26 mouse cellular contexts compared by ENCODE assay signal in the genomic region with DNA sequence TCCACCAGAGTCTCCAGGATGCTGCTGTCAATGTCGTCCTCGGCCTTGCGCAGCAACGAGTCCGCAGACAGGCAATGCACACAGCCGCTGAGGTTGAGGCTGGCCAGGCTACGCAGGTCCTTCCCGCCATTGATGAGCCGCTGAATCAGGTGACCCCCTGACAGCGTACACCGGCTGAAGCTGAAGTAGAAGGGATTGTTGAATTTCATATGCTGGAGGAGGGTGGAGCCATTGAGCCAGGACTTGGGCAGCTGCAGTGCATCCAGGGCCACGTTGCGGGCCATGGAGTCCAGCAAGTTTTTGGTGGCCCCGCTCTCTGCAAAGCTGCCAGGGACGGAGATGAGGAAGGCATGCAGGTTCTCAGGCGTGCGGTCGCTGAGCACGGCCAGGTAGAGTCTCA. TPM values are rescaled to one million over a fixed set of nuclear protein-coding genes. Genes with fewer than 3 reads are reported as not detected.
A peak's percentile ranks its signal among the peaks of the same experiment; 100 is the strongest.
DNase-seq lines count a peak whose midpoint lies in the region; TF ChIP-seq lines count a peak whose summit lies in the region.
"Had no signal": no experiment of that assay in that cellular context is flagged by ENCODE, and none has a peak within 500 bp of the region (broad histone marks: within the 10 kb centered on the region; RNA-seq: fewer than 3 reads in every experiment).

No protein-coding gene starts in this region.

- TF ChIP-seq POLR2A in bone marrow, adult 2 months (IDR thresholded peaks at IDR 0.05; ENCODE audit: borderline replicate concordance, control insufficient read depth, low read depth, low read length), result 0 out of 2 replicates have a peak, but pooled peaks have one; percentile 2

- intact Hi-C loops in left cerebral cortex, postnatal 14 days (cut with DNase I), result no loop called here

- peaks cover 3% of the 10 kb centered on the region for H3K4me1 ChIP-seq in bone marrow, adult 2 months (ENCODE audit: control insufficient read depth, insufficient read depth, low read length)

- peak; percentile 20 for DNase-seq in cerebellum, adult 9-10 months
- DNase-seq in cerebellum, postnatal 4 days (ENCODE audit: low spot score in 2 of 2), result no peak
- DNase-seq in heart, adult 11 months, result peak; percentile 90
- DNase-seq in heart, adult 18-20 months, result no peak
- DNase-seq in left cerebral cortex, postnatal 14 days (ENCODE audit: low spot score in 2 of 2), result no peak
- DNase-seq: adrenal gland, postnatal 10 days; adrenal gland, postnatal 36 days; B cell, adult 2 months; cerebellum, adult 11 months; cerebellum, postnatal 14 days; gastrocnemius, postnatal 10 days; gastrocnemius, postnatal 36 days; heart, adult 2 months; heart, postnatal 14 days; heart, postnatal 4 days; kidney, adult 18-20 months; kidney, adult 9 months had no signal

- no peak overlapping the region for H3K4me3 ChIP-seq in bone marrow, adult 2 months (replicated peaks; ENCODE audit: control insufficient read depth, low read depth, low read length)
- H3K4me3 ChIP-seq: embryonic facial prominence, embryonic 13.5 days; erythroblast, embryonic 14.5 days; forebrain, embryonic 12.5 days; forebrain, embryonic 15.5 days; heart, adult 2 months; heart, embryonic 10.5 days; heart, embryonic 13.5 days had no signal

- no peak for TF ChIP-seq CTCF in bone marrow, adult 2 months (IDR thresholded peaks at IDR 0.05; ENCODE audit: control insufficient read depth, insufficient read depth, low read length)

- no peak overlapping the region for H3K27ac ChIP-seq in bone marrow, adult 2 months (ENCODE audit: control insufficient read depth, insufficient read depth, low read depth, low read length, poor library complexity)
- H3K27ac ChIP-seq: embryonic facial prominence, embryonic 13.5 days; forebrain, embryonic 12.5 days; forebrain, embryonic 15.5 days; heart, adult 2 months; hindbrain, embryonic 14.5 days; hindbrain, postnatal 0 days had no signal

- WGBS in bone marrow, adult 2 months, result 94% methylated on average over 19 of the region's 19 CpGs

RNA-seq across cellular contexts. Expression of a gene that starts 9.0 kb away (rescaled TPM):
- 1 to 10 TPM; 4.6 to 4.7 TPM for total RNA-seq in heart, adult 18-20 months (2021)
- 4.6 and 10.8 TPM in 2 replicates for polyA plus RNA-seq in bone marrow, adult 2 months (2011; ENCODE audit: insufficient read depth, insufficient read length, low replicate concordance, missing spikeins)
- total RNA-seq in left cerebral cortex, postnatal 14 days (2021), result 10 to 100 TPM; 34.2 to 34.4 TPM

RNA-seq across cellular contexts. Expression of a gene that starts 20.4 kb away (rescaled TPM):
- 1,000 to 10,000 TPM in 1 of 2 experiments, 100 to 1,000 TPM in 1; 875 to 1,008 TPM for total RNA-seq in heart, adult 18-20 months (2021)
- 3,846 and 7,097 TPM in 2 replicates for polyA plus RNA-seq in bone marrow, adult 2 months (2011; ENCODE audit: insufficient read depth, insufficient read length, low replicate concordance, missing spikeins)
- 1,000 to 10,000 TPM; 3,011 to 3,018 TPM for total RNA-seq in left cerebral cortex, postnatal 14 days (2021)

Comparison
In these comparisons a context has a peak if more than half of its experiments do, and no peak if none do; other contexts are left out.
1. DNase-seq: peak in cerebellum, adult 9-10 months (single experiment) and heart, adult 11 months (single experiment); none in cerebellum, postnatal 4 days (0 of 2), heart, adult 18-20 months (0 of 2) and left cerebral cortex, postnatal 14 days (0 of 2).
2. RNA of a gene that starts 9.0 kb away (total RNA-seq): 34.2 to 34.4 TPM in left cerebral cortex, postnatal 14 days; 4.6 to 4.7 TPM in heart, adult 18-20 months; every median in the first group is over 4 times any median in the second.